Mouse (Mus musculus) C2C12 (cell line): ENCODE data around the gene Tnr.

ENCODE experiments used
- CTCF ChIP-seq: IDR thresholded peaks from one replicate; pipeline ENCODE4 v1.5.1; 2011; ENCODE audit not compliant: control insufficient read depth, insufficient read depth, insufficient read length
- MAX ChIP-seq: IDR thresholded peaks from one replicate; pipeline ENCODE4 v1.6.1; 2011; ENCODE audit warnings: mild to moderate bottlenecking, control low read depth
- USF1 ChIP-seq: IDR thresholded peaks from one replicate; pipeline ENCODE4 v1.6.1; 2011; ENCODE audit warnings: low read depth, mild to moderate bottlenecking, control low read depth, moderate library complexity

- TF ChIP-seq CTCF (no peak), MAX (no peak), USF1 (no peak)
These were observed 97.8 kb downstream of the Tnr start for GRCm38 (mm10) chr1:159621321-159621720.
